Mouse (Mus musculus): Measurements from ENCODE around the gene Lmod1.
A peak's percentile ranks its signal among the peaks of the same experiment; 100 is the strongest.

Lmod1 gene

DNA sequence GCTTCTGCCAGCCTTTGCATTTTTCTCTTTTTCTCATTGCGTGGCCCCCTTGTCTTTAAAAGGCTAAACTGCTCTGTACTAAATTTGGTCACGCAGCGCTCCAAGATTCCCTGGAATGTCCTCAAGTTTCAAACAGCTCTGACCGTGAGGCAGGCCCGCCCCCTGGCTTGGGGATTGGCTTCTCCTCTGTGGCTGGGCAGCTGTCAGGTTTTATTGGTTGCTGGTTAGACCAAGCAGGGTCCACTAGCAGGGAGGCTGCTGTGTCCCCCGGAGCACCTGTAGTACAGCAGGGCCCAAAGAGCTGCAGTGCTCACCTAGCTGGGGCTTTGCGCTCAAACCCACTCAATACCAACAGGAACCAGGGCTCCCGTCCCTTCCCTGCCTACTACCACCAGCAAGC, at the start of gene Lmod1:
Gene Lmod1 (plus strand): TSS at position 237 of the 400 bp plus-strand sequence.
- peak; percentile 66 for DNase-seq (ENCODE audit: extremely low spot score, low spot score)

DNA sequence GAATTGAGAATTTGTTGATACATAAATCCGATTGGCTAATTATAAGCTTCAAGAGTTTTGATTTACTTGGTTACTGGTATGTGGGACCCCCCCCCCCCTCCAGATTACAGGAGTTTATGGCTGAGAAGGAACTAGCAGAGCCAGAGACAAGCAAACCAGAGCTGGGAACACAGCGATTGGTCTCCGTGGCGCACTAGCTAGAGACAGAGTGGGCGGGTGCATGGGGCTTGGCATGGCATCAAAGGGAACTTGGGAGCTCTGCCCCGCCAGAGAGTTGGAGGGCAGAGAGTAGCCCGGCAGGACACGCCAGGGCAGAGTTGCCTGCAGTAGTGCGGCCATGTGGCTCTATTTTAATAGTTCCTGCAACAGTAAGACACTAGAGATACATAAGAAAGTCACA, 44.0 kb upstream of the Lmod1 start:
- DNase-seq (ENCODE audit: extremely low spot score, low spot score): no peak

GRCm38 (mm10) chr1:135281841-135282240, 42.8 kb upstream of the Lmod1 start:
- no peak for DNase-seq (ENCODE audit: extremely low spot score, low spot score)

GRCm38 (mm10) chr1:135282536-135283286, 41.9 kb upstream of the Lmod1 start:
- no peak for DNase-seq (ENCODE audit: extremely low spot score, low spot score)

DNA sequence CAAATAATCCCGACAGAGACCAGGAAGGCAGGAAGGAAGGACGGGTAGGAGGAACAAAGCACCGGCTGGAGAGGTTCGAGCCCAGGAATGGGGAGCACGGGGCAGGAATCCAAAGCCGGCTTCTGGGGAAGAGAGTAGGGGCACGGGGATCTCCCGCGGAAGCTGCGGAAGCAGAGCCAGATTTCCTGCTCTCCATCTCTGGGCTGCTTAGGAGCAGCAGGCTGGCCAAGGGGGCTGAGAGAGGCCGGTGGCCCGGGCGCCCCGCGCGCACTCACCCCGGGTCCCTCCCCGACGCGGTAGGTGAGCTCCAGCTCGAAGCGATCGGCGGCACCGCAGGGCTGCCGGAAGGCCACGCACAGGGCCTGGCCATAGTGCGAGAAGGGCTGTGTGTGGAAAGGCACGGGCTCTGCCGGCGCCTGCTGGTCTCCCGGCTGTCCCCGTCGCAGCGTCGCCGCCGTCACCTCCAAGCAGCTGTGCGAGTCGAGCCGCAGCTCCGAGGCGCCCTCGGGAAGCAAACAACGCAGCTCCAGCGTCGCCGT, 41.3 kb upstream of the Lmod1 start:
- DNase-seq (ENCODE audit: extremely low spot score, low spot score): peak; percentile 72

GRCm38 (mm10) chr1:135283826-135284291, 40.7 kb upstream of the Lmod1 start, which contains the start of gene Rnpep:
Rnpep (minus strand) TSS chr1:135284084.
- peak; percentile 85 for DNase-seq (ENCODE audit: extremely low spot score, low spot score)

DNA sequence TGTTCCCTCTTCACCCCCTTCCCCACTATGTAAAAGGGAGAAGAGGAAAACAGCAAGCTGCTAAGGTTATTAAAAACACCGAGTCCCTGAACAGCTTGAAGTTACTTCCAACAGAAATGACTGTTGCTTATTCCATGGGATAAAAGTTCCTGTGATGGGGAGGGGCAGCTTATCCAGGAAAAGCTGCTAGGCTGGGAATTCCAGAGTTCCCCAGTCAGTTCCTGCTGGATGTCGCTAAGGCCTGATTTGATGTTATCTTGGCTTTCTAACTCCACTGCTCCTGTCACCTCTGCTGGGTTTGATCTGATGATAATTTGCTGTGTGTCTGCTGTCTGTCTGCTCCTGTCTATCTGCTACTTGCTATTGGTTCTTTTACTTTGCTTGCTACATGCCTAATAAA, 38.3 kb upstream of the Lmod1 start:
- no peak for DNase-seq (ENCODE audit: extremely low spot score, low spot score)

GRCm38 (mm10) chr1:135290908-135291307, 33.7 kb upstream of the Lmod1 start:
- DNase-seq (ENCODE audit: extremely low spot score, low spot score): no peak

GRCm38 (mm10) chr1:135311356-135311755, 13.3 kb upstream of the Lmod1 start:
- no peak for DNase-seq (ENCODE audit: extremely low spot score, low spot score)

- DNase-seq (ENCODE audit: extremely low spot score, low spot score): no peak
These were observed 12.4 kb upstream of the Lmod1 start for GRCm38 (mm10) chr1:135312201-135312600.

DNA sequence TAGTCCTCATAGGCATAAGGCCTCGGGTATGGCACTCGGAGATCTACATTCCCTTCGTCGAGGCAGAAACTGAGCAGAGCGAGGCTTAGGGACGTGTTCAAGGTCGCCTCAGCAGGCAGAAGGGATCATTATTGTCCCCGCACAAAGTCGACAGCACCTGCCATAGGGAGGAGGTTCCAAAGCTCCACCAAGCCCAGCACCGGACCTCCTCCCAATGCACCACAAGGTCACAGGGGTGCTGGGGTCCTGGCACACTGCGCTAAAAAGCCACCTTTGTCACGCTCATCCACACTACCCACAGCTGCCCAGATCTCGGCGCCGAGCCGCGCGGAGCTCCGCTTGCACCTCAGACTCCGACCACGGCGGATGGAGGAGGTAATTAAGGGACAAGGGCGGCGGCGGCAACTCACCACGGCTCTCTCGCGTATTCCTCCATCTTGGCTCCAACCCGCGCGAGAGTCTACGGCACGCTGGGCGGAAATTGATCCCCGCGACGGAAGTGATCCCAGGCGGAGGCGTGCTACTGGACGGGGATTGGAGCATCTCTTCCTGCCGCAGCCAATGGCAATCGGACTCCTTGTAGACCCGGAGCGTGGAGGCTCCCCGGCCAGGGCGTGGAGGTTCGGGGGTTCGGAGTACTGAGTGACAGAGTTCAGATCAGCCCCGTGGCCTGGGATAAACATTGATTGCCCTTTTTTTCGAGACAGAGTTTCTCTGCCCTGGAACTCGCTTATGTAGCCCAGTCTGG, 11.1 kb upstream of the Lmod1 start, which contains the start of gene Timm17a:
Gene Timm17a (minus strand): TSS at position 495 of the 748 bp plus-strand sequence.
- DNase-seq (ENCODE audit: extremely low spot score, low spot score): peak; percentile 93

DNA sequence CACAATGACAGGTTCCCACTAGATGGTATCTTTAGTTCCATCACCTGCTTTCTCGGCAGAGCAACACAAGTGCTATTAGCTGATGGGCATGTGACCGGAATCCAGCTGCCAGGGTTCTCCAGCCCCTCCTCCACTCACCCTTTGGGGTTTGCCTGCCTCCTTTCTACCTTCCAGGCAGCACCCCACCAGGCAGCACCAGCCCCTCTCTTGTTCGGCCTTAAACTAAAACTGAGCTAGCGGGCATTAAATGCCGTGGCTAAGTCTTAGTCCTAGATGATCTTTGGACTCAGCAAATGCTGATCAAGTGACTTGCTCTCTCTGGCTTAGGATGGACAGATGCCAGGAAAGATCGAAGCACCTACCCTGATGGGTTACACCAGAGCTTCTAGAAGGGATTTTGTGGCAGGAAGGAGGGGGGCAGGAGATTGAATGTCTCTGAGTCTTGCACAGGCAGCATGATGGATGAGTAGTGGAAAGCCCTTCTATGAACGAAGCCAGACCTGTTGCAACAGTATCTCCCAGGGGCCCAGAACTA, 1.2 kb upstream of the Lmod1 start:
- no peak for DNase-seq (ENCODE audit: extremely low spot score, low spot score)

DNA sequence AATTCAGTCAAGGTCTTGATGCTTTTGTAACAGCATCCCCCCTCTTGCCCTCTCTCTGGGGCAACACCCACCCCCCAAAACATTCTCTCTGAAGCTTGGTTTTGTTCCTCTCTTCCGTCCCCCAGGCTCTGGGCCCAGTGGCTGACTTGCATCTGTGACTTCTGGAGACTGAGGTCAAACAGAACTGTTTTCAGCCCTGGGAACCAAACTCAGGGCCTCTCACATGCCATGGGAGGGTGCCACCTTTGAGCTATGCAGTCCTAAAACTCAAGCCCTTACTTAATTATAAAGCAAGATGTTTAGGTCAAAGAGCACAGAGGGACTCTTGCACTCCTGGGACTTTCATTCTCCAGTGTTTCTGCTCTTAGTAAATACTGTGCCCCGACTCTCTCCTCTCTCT, 1.3 kb downstream of the Lmod1 start:
- DNase-seq (ENCODE audit: extremely low spot score, low spot score): no peak

GRCm38 (mm10) chr1:135328368-135328767, 3.8 kb downstream of the Lmod1 start:
- no peak for DNase-seq (ENCODE audit: extremely low spot score, low spot score)

DNA sequence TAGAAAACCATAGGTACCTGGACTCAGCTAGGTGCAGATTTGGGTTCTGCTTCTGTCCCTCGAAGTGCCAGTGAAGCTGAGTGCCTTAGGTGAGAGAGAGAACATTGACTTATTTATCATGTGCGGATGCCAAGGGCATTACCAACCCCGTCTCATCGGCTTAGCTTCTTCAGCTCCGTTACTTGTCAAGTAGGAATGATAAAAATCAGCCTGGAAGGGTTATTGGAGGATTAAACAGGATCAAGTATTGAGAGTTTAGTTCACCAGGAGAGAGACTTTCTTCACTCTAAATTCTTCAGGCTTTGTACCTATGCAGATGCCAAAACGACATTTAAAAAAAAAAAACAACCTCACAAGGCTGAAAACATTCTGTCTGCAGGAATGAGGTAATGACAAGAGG, 6.0 kb downstream of the Lmod1 start:
- no peak for DNase-seq (ENCODE audit: extremely low spot score, low spot score)

DNA sequence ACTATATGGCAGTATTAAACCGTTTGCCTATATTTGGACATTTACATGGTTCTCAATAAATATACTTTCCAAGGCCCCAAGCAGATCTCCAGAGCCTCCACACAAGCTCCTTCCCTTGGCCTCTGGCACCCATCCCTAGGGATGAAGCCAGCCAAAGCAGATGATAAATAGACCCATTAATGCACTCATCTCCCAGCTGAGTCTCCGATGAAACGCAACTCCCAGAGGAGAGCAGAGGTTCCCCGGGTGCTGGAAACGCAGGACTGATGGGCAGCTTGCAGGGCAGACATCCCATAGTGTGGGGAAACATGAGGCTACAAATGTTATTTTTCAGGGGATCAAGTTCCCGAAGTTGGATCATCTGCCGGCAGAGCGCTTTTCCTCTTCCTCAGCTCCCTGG, 17.3 kb downstream of the Lmod1 start:
- DNase-seq (ENCODE audit: extremely low spot score, low spot score): no peak

GRCm38 (mm10) chr1:135344026-135344425, 19.4 kb downstream of the Lmod1 start:
- no peak for DNase-seq (ENCODE audit: extremely low spot score, low spot score)

DNA sequence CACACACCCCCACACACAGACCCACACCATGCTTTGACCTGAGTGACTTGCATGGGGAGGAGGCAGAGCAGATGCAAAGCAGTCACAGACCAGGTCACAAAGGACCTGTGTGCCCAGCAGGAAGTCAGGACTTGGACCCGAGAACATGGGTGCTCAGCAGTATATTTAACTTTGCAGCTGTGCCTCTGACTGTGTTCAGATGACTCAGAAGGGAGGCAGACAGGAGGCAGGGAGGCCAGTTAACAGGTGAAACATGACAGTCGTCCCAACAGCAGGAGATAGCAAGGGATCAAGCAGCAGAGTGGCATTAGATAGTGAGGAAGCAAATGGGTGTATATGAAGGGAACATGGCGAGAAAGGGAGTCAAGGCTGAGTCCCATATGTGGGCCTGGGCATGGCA, 22.3 kb downstream of the Lmod1 start:
- DNase-seq (ENCODE audit: extremely low spot score, low spot score): no peak

DNA sequence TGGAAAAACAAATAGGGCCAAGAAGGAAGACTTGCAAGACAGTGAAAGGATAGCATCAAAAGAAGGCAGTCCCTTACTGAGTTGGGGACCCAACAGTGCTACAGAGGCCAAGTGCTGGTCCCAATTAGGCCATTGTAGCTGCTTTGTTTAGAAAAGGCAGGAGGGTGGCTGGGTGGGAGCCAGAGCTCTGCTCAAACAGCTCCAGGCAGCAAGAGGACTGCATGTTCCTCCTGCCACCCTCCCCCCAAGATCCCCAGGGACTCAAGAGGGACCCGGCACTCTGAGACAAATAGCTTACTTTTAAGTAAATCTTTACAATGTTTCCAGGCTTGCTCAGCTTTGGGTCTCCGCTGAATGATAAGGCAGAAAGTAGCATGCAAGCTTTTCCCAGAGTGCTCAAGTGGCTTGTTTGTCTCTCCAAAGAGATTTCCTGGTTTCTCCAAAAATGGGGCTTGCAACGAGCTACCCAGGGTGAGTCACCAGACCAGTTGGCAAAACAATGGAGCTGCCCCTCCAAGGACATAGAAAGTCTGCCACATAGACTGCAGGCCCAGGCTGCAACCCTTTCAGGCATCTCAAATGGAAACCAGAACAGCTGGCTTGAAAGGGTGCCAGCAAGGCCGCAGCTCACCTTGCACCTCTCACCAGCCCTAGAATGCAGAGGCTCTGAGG, 23.0 kb downstream of the Lmod1 start:
- no peak for DNase-seq (ENCODE audit: extremely low spot score, low spot score)

- DNase-seq (ENCODE audit: extremely low spot score, low spot score): no peak
These were observed 27.3 kb downstream of the Lmod1 start for GRCm38 (mm10) chr1:135351953-135352352.

GRCm38 (mm10) chr1:135359071-135359470, 34.5 kb downstream of the Lmod1 start:
- DNase-seq (ENCODE audit: extremely low spot score, low spot score): no peak

Measured in neural tube, embryonic 10.5 days (tissue).